Mouse (Mus musculus) E14TG2a.4 (cell line): ENCODE measurements at regions not wholly inside any gene's neighbourhood (a gene's known extent, or its start where the extent isn't known, plus 50 kb on each side); places are given as distances from the start of the nearest gene placed in this dataset.

ENCODE experiments used
- CTCF ChIP-seq: conservative IDR thresholded peaks from 2 replicates; pipeline ENCODE4 v1.5.1; 2014; ENCODE audit warnings: low read length
- NANOG ChIP-seq: IDR thresholded peaks from 2 replicates; pipeline ENCODE4 v1.6.1; 2014; ENCODE audit warnings: borderline replicate concordance, low read length, mixed read lengths

DNA sequence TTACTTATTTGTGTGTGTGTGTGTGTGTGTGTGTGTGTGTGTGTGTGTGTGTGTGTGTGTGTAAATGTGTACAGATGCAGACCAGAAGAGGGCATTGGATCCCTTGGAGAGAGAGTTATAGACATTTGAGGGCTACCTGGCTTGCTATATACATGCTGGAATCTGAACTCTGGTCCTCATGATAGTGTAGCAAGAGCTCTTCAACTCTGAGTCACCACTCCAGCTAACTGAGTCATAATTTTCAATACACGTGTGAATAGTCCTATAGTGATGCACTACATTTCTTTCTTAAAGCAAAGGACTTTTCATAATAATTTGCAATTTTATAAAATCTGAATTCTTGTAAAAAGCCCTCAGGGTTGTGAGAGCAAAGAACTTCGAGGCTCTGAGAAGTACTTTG lies 70.9 kb upstream of the Ranbp3l start:
- TF ChIP-seq CTCF (no peak), NANOG (no peak)
